Mouse (Mus musculus): Measurements from ENCODE around the gene Ccm2l. TPM values are rescaled to one million over a fixed set of nuclear protein-coding genes. Genes with fewer than 3 reads are reported as not detected.

Ccm2l gene
- total and polyA plus RNA-seq, 3 experiments = not detected

GRCm38 (mm10) chr2:153075961-153076360 is 10.2 kb downstream of the Ccm2l start:
- DNase-seq (ENCODE audit: low read depth, low spot score) = no peak
- Histone ChIP-seq H3K79me2 (ENCODE audit: control insufficient read depth, insufficient read depth, low read length, poor library complexity) (no peaks in the 10 kb centered on the region), H3K4me3 (ENCODE audit: control insufficient read depth in 1 of 2, insufficient read depth in 1 of 2, low read depth in 2 of 2, low read length in 2 of 2) (no peak overlapping the region), H3K27me3 (ENCODE audit: control insufficient read depth in 1 of 2, insufficient read depth in 2 of 2, low read length in 2 of 2) (peaks cover 0 to 2% of the 10 kb centered on the region in 2 experiments; a peak in 1 of 4 replicates), H3K9ac (ENCODE audit: control insufficient read depth, low read depth, low read length, poor library complexity, severe bottlenecking) (no peak overlapping the region), H3K4me1 (ENCODE audit: control insufficient read depth in 1 of 2, insufficient read depth in 2 of 2, low read length in 2 of 2) (no peaks in the 10 kb centered on the region), H3K9me3 (replicated peaks; ENCODE audit: insufficient read depth, low read length) (no peaks in the 10 kb centered on the region), H3K36me3 (ENCODE audit: control insufficient read depth in 1 of 2, insufficient read depth in 2 of 2, low read length in 2 of 2) (no peaks in the 10 kb centered on the region), H3K27ac (ENCODE audit: control insufficient read depth, low read depth, low read length) (no peak overlapping the region)
- TF ChIP-seq UBTF (IDR thresholded peaks at IDR 0.05; ENCODE audit: borderline replicate concordance, insufficient read depth, low read depth, low read length) (no peak), MAZ (IDR thresholded peaks at IDR 0.05; ENCODE audit: low read depth, low read length) (no peak), ELF1 (IDR thresholded peaks at IDR 0.05; ENCODE audit: low read depth, low read length) (no peak), ZKSCAN1 (IDR thresholded peaks at IDR 0.05; ENCODE audit: low read depth, low read length) (no peak), USF1 (IDR thresholded peaks at IDR 0.05; ENCODE audit: low read depth, low read length) (no peak), TBP (IDR thresholded peaks at IDR 0.05; ENCODE audit: low read depth, low read length) (no peak), GABPA (IDR thresholded peaks at IDR 0.05; ENCODE audit: low read depth, low read length) (no peak), BHLHE40 (IDR thresholded peaks at IDR 0.05; ENCODE audit: borderline replicate concordance, low read depth, low read length) (no peak), CHD1 (IDR thresholded peaks at IDR 0.05; ENCODE audit: low read depth, low read length) (no peak), POLR2AphosphoS5 (IDR thresholded peaks at IDR 0.05; ENCODE audit: borderline replicate concordance, low read depth, low read length) (no peak), MEF2A (IDR thresholded peaks at IDR 0.05; ENCODE audit: extremely low read depth, insufficient replicate concordance, low read depth, low read length, poor library complexity, severe bottlenecking) (no peak), RAD21 (IDR thresholded peaks at IDR 0.05; ENCODE audit: low read depth, low read length) (no peak), ZC3H11A (IDR thresholded peaks at IDR 0.05; ENCODE audit: low read depth, low read length) (no peak), KAT2A (conservative IDR thresholded peaks at IDR 0.05; ENCODE audit: low read depth, low read length) (no peak), ZNF384 (IDR thresholded peaks at IDR 0.05; ENCODE audit: low read depth, low read length) (no peak), ETS1 (IDR thresholded peaks at IDR 0.05; ENCODE audit: low read depth, low read length) (no peak), TAL1 (IDR thresholded peaks at IDR 0.05; ENCODE audit: low read length) (no peak), CHD2 (IDR thresholded peaks at IDR 0.05; ENCODE audit: low read length) (no peak)

DNA sequence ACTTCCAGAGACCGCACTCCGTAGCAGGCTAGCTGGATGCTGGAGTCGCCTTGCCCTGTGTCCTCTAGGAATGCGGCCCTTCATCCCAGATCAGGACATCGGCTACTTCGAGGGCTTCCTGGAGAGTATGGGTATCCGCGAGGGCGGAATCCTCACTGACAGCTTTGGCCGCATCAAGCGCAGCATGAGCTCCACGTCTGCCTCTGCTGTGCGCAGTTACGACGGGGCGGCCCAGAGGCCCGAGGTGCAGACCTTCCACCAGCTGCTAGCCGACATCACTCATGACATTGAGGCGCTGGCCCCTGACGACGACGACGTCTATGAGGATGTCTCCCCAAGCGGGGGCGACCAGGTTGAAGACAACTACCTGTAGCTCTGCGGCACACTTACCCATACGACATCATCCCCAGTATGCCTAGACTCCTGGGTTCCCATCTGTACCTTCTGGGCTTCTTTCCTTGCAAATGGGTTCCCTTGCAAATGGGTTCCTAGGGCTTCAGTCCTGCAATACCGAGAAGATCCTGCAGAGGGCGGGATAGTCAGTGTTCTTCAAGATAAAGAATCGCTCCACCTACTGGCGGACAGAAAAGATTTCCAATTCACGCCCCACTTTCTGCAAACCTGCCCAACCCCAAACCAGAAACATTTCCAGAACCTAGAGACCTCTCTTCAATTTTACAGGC is 15.2 kb downstream of the Ccm2l start:
- TF ChIP-seq SMC3 (IDR thresholded peaks at IDR 0.05; ENCODE audit: low read depth, low read length) (peak; percentile 94), GATA1 (IDR thresholded peaks at IDR 0.05; ENCODE audit: low read depth, low read length) (peak; percentile 81), CTCF (IDR thresholded peaks at IDR 0.05 in 2 of 3, conservative IDR thresholded peaks at IDR 0.05 in 1 of 3; ENCODE audit: control insufficient read depth in 1 of 3, insufficient read depth in 1 of 3, low read depth in 2 of 3, low read length in 3 of 3, poor library complexity in 1 of 3, severe bottlenecking in 1 of 3) (peak; percentile 84 to 99 (median 87)), MXI1 (IDR thresholded peaks at IDR 0.05; ENCODE audit: low read depth, low read length) (no peak), TAL1 (IDR thresholded peaks at IDR 0.05; ENCODE audit: low read length) (no peak), RAD21 (IDR thresholded peaks at IDR 0.05; ENCODE audit: low read depth, low read length) (peak; percentile 81), SIN3A (IDR thresholded peaks at IDR 0.05; ENCODE audit: low read length) (peak; percentile 32; the same call in 1 of the 2 replicates), ELF1 (IDR thresholded peaks at IDR 0.05; ENCODE audit: low read depth, low read length) (no peak), ZNF384 (IDR thresholded peaks at IDR 0.05; ENCODE audit: low read depth, low read length) (0 out of 2 replicates have a peak, but pooled peaks have one; percentile 31), NRF1 (IDR thresholded peaks at IDR 0.05; ENCODE audit: insufficient read depth, low read depth, low read length, poor library complexity, severe bottlenecking) (no peak), ZC3H11A (IDR thresholded peaks at IDR 0.05; ENCODE audit: low read depth, low read length) (peak; percentile 71)
- Histone ChIP-seq H3K4me1 (ENCODE audit: control insufficient read depth in 1 of 2, insufficient read depth in 2 of 2, low read length in 2 of 2) (no peaks in the 10 kb centered on the region), H3K27me3 (ENCODE audit: control insufficient read depth in 1 of 2, insufficient read depth in 2 of 2, low read length in 2 of 2) (no peaks in the 10 kb centered on the region), H3K9ac (ENCODE audit: control insufficient read depth, low read depth, low read length, poor library complexity, severe bottlenecking) (no peak overlapping the region), H3K27ac (ENCODE audit: control insufficient read depth, low read depth, low read length) (no peak overlapping the region), H3K9me3 (replicated peaks; ENCODE audit: insufficient read depth, low read length) (no peaks in the 10 kb centered on the region), H3K79me2 (ENCODE audit: control insufficient read depth, insufficient read depth, low read length, poor library complexity) (no peaks in the 10 kb centered on the region), H3K4me3 (ENCODE audit: control insufficient read depth in 1 of 2, insufficient read depth in 1 of 2, low read depth in 2 of 2, low read length in 2 of 2) (no peak overlapping the region), H3K36me3 (ENCODE audit: control insufficient read depth in 1 of 2, insufficient read depth in 2 of 2, low read length in 2 of 2) (no peaks in the 10 kb centered on the region)
- peak; percentile 91 for DNase-seq (ENCODE audit: low read depth, low spot score)
